Mouse (Mus musculus) neural tube, embryonic 12.5 days (tissue): Measurements from ENCODE around the gene Itga5. TPM values are rescaled to one million over a fixed set of nuclear protein-coding genes. Genes with fewer than 3 reads are reported as not detected.
"Not testable (repeated sequence)": the region's sequence is repeated elsewhere in the genome, so short reads cannot be mapped to it uniquely, and the experiment has no call there.

Experiments used
- ATAC-seq: fragments of 200-750 bp; cut with Nextera tagmentation; 2 replicates; pipeline ENCODE4 v1.8.0; 2017; ENCODE audit warnings: low read depth, mild to moderate bottlenecking, moderate TSS enrichment, moderate library complexity; ENCODE audit not compliant: low FRiP score
- H3K27ac ChIP-seq: fragments of 300-500 bp; sonication (generic); 2 replicates; pipeline ENCODE4 v1.5.1; 2016
- H3K27me3 ChIP-seq: fragments of 300-500 bp; sonication (generic); replicated peaks from 2 replicates; pipeline ENCODE4 v1.6.1; 2016; ENCODE audit warnings: mild to moderate bottlenecking
- H3K36me3 ChIP-seq: fragments of 300-500 bp; sonication (generic); 2 replicates; pipeline ENCODE4 v1.6.1; 2016; ENCODE audit warnings: mild to moderate bottlenecking
- H3K4me1 ChIP-seq: fragments of 300-500 bp; sonication (generic); 2 replicates; pipeline ENCODE4 v1.6.1; 2016
- H3K4me2 ChIP-seq: fragments of 300-500 bp; sonication (generic); replicated peaks from 2 replicates; pipeline ENCODE4 v1.6.1; 2016; ENCODE audit warnings: mild to moderate bottlenecking
- H3K4me3 ChIP-seq: fragments of 300-500 bp; sonication (generic); 2 replicates; pipeline ENCODE4 v1.5.1; 2016
- H3K9ac ChIP-seq: fragments of 300-500 bp; sonication (generic); 2 replicates; pipeline ENCODE4 v1.6.1; 2016; ENCODE audit warnings: mild to moderate bottlenecking
- H3K9me3 ChIP-seq: fragments of 300-500 bp; sonication (generic); 2 replicates; pipeline ENCODE4 v1.6.1; 2016; ENCODE audit warnings: mild to moderate bottlenecking
- WGBS: fragments of 180-500 bp; shearing (Covaris S2); methylation state at CpG from one replicate; pipeline ENCODE4 v1.1.7; 2016; 5-methylcytosine and 5-hydroxymethylcytosine counted together
- polyA plus RNA-seq: library from polyadenylated mRNA; unstranded; fragments of >200 nt; fragmentation: Nextera tagmentation; extraction: Ambion mirVana; gene quantifications from 2 replicates; pipeline ENCODE4 v1.2.1, GENCODE M21; 2016

The Itga5 gene
- 19.1 and 19.9 TPM in 2 replicates for polyA plus RNA-seq

DNA sequence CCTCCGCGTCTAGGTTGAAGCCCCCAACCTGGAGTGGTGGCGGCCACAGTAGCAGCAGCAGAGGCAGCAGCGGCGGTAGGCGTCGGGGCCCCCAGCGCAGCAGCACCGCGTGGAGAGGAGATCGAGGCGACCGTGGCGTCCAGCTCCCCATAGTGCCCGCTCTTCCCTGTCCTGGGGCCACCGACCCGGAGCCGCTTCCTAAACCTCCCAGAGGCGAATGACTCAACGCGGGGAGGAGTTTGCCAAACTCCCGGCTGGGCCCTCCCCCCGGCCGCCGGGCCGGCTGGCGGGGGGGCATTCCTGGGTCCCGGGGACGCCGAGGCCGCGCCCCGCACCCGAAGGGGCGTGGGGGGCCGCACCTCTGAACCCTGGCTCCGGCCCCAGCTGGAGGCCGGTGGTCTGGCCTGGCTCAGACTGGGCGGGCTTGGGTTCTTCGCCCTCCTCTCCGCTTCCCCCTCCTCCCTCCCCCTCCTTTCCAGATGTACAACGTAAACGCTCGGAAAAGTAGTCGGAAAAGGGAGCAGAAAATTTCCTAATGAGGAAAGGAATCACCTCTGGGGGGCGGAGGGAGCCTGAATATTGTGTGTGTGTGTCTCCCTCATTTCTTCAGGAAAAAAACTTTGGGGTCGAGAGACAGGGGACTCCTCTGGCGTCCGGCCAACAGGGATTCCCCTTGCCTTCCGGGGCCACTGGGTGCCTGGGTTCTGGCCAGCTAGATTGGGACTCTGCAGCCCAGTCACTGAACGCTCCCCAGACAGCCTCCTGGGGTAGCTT is at the start of gene Itga5:
Itga5 (minus strand) TSS at position 388 of the 774 bp plus-strand sequence.
- H3K27ac ChIP-seq, result no peak within 1 kb of the TSS
- peaks cover 13% of the 10 kb centered on the region for H3K4me1 ChIP-seq
- H3K27me3 ChIP-seq, result peaks cover 18% of the 10 kb centered on the region
- peak; percentile 71 for ATAC-seq
- no peaks in the 10 kb centered on the region for H3K36me3 ChIP-seq
- peak within 1 kb of the TSS; percentile 96 for H3K4me2 ChIP-seq
- WGBS, result under 1% methylated on average over 49 of the region's 51 CpGs
- peak within 1 kb of the TSS; percentile 60 for H3K4me3 ChIP-seq
- peak within 1 kb of the TSS; percentile 74 for H3K9ac ChIP-seq
- no peaks in the 10 kb centered on the region for H3K9me3 ChIP-seq

DNA sequence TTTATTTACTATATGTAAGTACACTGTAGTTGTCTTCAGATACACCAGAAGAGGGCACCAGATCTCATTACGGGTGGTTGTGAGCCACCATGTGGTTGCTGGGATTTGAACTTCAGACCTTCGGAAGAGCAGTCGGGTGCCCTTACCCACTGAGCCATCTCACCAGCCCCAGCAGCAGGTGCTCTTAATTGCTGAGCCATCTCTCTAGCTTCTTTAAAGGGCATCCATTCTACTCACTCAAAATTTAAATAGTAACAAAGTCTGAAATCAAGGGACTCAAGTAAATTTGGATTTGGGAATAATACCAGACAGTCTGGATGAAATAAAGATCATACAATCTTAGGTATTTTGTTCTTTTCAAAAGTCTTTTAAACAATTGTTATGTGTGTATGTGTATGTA is 39.0 kb upstream of the Itga5 start:
- WGBS, result 87% methylated on average over 3 of the region's 3 CpGs
- ATAC-seq, H3K36me3 ChIP-seq, H3K9me3 ChIP-seq, H3K27me3 ChIP-seq, H3K4me1 ChIP-seq, H3K4me2 ChIP-seq, H3K4me3 ChIP-seq, H3K27ac ChIP-seq, H3K9ac ChIP-seq: not testable (repeated sequence)

DNA sequence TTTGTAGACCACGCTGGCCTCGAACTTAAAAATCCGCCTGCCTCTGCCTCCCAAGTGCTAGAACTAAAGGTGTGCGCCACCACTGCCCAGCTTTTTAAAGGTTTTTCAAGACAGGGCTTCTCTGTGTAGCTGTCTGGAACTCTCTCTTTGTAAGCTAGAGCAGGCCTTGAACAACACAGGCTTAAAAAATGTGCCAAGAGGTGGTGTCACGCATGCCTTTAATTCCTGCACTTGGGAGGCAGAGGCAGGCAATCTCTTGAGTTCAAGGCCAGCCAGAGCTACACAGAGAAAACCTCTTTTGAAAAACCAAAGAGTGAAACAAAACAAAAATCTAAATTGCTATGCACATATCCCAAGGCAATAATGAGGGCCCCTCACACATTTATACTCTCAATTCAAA is 34.8 kb upstream of the Itga5 start:
- H3K27me3 ChIP-seq, result no peaks in the 10 kb centered on the region
- no peak overlapping the region for H3K9ac ChIP-seq
- no peak overlapping the region for H3K4me3 ChIP-seq
- H3K36me3 ChIP-seq, result no peaks in the 10 kb centered on the region
- H3K4me1 ChIP-seq, result no peaks in the 10 kb centered on the region
- no peak overlapping the region for H3K4me2 ChIP-seq
- no peak overlapping the region for H3K27ac ChIP-seq
- H3K9me3 ChIP-seq, result no peaks in the 10 kb centered on the region
- 90% methylated on average over 5 of the region's 5 CpGs for WGBS
- no peak for ATAC-seq

DNA sequence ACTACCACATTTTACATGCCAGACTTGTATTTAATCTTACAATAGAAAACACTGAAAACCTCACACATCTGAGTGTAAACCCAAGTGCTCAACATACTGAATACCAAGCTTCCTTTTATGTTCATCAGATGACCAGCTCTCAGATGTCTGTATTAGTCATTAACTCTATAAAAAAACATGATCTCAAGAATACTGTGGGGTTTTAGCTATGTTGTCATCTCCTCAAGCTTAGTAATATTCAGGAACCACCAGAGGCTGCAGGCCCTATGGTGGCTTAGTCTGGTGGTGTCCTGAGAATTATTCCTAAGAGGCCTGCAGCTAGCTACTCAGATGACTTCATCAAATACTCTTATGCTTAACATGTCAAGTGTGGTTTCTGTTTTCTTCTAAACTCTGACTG is 27.0 kb upstream of the Itga5 start:
- Histone ChIP-seq H3K4me3 (no peak overlapping the region), H3K9ac (no peak overlapping the region), H3K9me3 (no peaks in the 10 kb centered on the region), H3K4me2 (no peak overlapping the region), H3K4me1 (no peaks in the 10 kb centered on the region), H3K36me3 (no peaks in the 10 kb centered on the region), H3K27ac (no peak overlapping the region), H3K27me3 (no peaks in the 10 kb centered on the region)
- ATAC-seq, result no peak

DNA sequence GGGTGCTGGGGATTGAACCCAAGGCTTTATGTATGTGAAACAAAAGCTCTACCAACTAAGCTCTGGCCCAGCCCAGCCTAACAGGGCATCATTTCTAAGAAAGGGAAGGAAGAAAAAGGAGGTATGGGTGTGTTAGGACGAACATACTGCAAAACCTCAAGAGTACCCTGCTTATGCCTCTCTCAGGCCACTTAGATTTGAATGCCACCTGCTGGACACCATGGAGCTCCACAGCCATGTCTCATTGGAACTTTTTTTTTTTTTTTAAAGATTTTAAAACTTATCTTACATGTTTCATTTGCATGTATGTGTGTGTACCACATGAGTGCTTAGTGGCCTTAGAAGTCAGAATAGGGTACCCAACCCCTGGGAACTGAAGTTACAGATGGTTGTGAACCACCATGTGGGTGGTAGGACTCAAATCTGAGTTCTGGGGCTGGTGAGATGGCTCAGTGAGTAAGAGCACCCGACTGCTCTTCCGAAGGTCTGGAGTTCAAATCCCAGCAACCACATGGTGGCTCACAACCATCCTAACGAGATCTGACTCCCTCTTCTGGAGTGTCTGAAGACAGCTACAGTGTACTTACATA is 22.1 kb upstream of the Itga5 start:
- 60% methylated on average over 4 of the region's 4 CpGs for WGBS
- no peaks in the 10 kb centered on the region for H3K4me1 ChIP-seq

DNA sequence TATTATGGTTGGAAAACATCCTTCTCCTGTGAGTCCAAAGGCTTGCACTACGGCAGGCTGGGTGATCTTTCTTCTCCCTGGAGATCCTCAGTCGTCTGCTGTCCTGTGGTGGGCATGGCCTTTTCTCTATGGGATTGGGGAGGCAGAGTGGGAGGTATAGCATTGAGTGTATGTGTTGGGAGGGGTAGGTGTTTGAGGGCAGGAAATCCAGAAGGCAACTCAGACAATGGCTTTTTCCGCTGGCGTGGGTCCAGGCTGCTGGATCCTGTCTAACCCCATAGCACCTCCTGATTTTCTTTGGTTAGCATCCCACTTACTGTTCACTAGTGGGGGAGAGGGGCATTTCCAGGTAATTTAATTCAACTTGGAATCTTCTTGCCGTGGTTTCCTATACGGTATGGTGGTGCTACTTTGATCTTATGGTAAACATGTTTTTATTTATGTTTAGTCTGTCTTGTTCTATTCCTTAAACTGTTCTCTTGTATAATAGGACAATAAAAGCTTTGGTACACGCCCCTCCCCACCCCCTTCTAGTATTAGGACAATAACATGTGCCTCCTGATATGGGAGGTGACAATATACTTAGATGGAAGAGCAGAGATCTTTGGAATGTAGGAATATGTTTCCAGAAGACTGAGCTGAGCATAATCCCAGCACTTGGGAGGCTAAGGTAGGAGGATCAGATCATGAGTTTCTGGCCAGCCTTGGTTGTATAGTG is 17.4 kb upstream of the Itga5 start:
- no peak overlapping the region for H3K4me2 ChIP-seq
- 0 out of 2 replicates have a peak, but pooled peaks cover 8% of the 10 kb centered on the region for H3K4me1 ChIP-seq
- ATAC-seq, result no peak
- no peaks in the 10 kb centered on the region for H3K9me3 ChIP-seq
- WGBS, result 68% methylated on average over 7 of the region's 7 CpGs
- H3K27me3 ChIP-seq, result no peaks in the 10 kb centered on the region
- no peak overlapping the region for H3K27ac ChIP-seq
- H3K36me3 ChIP-seq, result no peaks in the 10 kb centered on the region
- H3K9ac ChIP-seq, result no peak overlapping the region
- H3K4me3 ChIP-seq, result no peak overlapping the region

More for the DNA sequence above, 22.1 kb upstream of the Itga5 start:
- no peak for ATAC-seq
- H3K9me3 ChIP-seq, result no peaks in the 10 kb centered on the region
- no peak overlapping the region for H3K27ac ChIP-seq
- no peak overlapping the region for H3K4me3 ChIP-seq
- no peak overlapping the region for H3K9ac ChIP-seq
- no peak overlapping the region for H3K4me2 ChIP-seq
- H3K27me3 ChIP-seq, result no peaks in the 10 kb centered on the region
- H3K36me3 ChIP-seq, result no peaks in the 10 kb centered on the region

DNA sequence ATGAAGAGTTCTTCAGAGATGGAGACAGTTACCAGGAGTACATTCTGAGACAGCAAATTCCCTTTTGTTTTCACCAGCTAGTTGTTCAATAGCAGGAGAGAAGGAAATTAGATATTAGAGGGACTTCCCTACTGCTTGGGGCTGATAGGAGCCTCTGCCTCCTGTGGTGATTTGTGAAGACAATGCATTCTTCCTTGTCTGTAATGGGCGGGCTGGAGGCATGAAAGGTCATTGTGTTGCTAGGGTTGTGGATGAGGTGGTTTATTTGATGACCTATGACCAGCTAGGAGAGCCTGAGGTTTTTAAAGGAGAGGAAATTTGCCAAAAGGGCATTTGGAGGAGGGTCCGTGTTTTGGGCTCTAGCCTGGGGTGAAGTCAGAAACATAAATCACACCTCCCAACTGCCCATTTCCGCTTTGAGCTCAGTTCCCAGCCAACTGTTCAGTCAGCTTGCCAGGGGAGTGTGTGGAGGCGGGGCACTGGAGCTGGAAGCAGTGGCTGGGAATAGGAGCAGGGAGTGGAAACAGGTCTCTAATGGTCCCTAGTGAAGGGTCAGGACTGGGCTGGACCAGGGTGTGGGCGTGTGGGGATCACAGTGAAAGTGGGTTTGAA is 16.3 kb upstream of the Itga5 start:
- ATAC-seq, result no peak
- no peaks in the 10 kb centered on the region for H3K27me3 ChIP-seq
- H3K4me3 ChIP-seq, result no peak overlapping the region
- no peaks in the 10 kb centered on the region for H3K36me3 ChIP-seq
- WGBS, result 17% methylated on average over 5 of the region's 5 CpGs
- H3K27ac ChIP-seq, result no peak overlapping the region
- no peaks in the 10 kb centered on the region for H3K9me3 ChIP-seq
- no peak overlapping the region for H3K4me2 ChIP-seq
- peaks cover 18% of the 10 kb centered on the region; the same call in 1 of the 2 replicates for H3K4me1 ChIP-seq
- H3K9ac ChIP-seq, result no peak overlapping the region

DNA sequence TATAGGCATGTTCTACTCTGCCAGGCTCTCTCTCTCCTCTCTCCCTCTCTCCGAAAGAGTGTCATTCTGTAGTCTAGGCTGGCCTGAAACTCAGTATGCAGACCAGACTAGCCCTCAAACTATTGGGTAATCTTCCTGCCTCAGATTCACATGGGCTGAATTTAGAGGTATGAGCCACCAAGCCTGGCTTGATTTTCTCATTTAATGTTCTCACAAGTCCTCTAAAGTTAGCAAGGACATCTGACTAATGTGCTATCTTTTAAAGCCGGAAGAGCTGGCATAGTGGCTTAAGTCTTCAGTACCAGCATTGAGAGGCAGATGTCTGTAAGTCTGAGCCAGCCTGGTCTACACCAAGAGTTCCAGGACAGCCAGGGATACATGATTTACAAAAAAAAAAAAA is 15.5 kb upstream of the Itga5 start:
- Histone ChIP-seq H3K9ac (no peak overlapping the region), H3K4me1 (peaks cover 18% of the 10 kb centered on the region; the same call in 1 of the 2 replicates), H3K9me3 (no peaks in the 10 kb centered on the region), H3K36me3 (no peaks in the 10 kb centered on the region), H3K27ac (no peak overlapping the region), H3K27me3 (no peaks in the 10 kb centered on the region), H3K4me3 (no peak overlapping the region), H3K4me2 (no peak overlapping the region)
- ATAC-seq, result no peak
- 89% methylated on average over 2 of the region's 2 CpGs for WGBS

DNA sequence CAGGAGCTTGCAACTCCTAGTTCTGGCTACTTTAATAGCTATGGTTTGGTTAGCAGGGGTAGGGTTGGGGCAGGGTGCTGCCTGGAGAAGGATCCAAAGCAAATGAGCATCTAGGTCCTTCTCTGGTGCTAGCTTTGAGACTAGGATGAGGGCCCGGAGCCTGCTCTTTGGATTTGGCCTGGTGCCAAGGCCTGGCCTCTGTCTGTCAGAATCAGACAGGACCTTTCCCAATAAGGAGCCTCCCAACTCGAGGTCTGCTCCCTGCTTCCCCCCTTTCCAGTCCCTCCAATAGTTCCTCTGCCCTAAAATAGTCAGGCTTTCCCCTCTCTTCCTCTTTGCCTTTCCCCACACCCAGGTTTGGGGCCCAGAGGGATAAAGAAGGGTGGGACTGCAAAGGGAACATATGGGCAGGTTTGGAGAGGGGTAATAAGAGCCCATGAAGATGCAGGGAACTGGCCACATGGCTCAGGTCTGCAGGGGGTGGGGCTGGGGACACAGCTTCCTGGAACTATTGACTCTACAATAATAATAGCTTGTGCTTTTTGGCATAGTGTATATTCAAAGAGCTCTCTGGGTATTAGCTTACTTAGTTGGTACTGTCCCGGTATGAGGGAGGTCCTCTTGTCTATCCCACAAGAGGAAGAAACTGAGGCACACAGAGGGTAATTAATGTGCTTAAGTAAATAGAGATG is 12.2 kb upstream of the Itga5 start:
- H3K4me1 ChIP-seq, result peaks cover 18% of the 10 kb centered on the region; the same call in 1 of the 2 replicates
- no peak overlapping the region for H3K4me2 ChIP-seq
- no peaks in the 10 kb centered on the region for H3K27me3 ChIP-seq
- H3K9me3 ChIP-seq, result no peaks in the 10 kb centered on the region
- H3K36me3 ChIP-seq, result no peaks in the 10 kb centered on the region
- H3K27ac ChIP-seq, result no peak overlapping the region
- 64% methylated on average over 3 of the region's 3 CpGs for WGBS
- no peak for ATAC-seq
- H3K9ac ChIP-seq, result no peak overlapping the region
- H3K4me3 ChIP-seq, result no peak overlapping the region

DNA sequence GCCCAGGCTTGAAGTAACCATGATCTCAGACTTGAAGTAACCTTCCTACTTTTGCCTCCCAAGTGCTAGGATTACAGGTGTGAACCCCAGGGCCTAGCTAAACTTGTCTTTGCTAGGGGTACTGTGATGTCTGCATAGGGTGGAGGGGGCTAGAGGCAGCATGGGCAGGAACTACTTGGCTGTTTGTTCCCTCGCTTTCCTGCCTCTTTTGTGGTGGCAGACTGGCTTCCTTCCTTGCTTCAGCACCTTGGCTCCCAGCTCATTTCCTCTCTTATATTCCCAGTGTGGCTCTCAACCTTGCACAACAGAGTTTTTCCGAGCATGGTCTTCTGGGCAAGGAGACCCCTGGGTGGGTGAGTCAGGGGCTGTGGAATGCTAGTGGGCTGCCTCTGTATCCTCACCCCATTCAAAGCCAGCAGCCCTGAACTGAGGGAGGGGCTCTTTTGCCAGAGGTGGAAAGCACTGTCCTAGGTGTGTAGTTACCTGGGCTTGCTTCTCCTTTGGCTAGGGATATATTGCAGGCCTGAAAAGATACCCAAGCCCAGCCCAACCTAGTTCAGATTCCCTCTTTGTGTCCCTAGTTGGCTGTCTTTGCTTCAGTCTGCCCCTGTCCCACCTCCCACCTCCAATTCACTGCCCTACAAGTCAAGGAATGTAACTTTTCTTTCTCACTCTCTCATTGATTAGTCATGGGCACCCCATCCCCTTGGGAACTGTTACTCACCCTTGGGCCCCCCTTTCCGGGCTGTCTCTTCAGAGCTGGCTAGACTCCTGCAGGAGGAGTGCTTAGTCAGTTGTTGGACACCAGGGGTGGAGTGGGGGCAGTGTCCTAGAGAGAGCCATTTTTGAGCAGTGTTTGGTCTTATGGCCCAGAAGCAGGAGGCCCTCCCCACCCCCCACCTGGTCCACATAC is 11.4 kb upstream of the Itga5 start:
- no peaks in the 10 kb centered on the region for H3K9me3 ChIP-seq
- no peak for ATAC-seq
- peaks cover 16% of the 10 kb centered on the region; the same call in 1 of the 2 replicates for H3K4me1 ChIP-seq
- 55% methylated on average over 3 of the region's 3 CpGs for WGBS
- H3K4me2 ChIP-seq, result no peak overlapping the region
- H3K27me3 ChIP-seq, result no peaks in the 10 kb centered on the region
- H3K27ac ChIP-seq, result no peak overlapping the region
- H3K36me3 ChIP-seq, result no peaks in the 10 kb centered on the region
- no peak overlapping the region for H3K4me3 ChIP-seq
- no peak overlapping the region for H3K9ac ChIP-seq

DNA sequence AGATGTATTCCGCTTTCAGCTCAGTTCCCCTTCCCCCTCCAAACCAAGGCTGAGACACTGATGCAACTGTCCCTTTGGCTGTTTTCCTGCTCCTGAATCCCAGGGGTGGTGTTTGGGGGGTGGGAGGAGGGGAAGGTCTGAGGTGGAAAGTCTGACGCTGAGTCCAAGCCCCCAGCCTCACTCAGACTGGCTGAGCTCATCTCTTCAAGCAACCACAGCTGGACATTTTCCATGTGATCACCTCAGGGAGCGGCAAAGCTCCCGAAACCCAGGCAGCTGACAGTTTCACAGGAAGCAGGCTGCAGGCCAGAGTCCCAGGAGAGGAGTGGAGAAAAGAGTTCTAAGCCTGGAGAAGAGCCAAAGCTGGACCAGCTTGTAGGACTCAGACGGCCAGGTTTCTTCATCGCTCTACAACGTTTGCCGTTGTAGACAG is 10.3 kb upstream of the Itga5 start:
- Histone ChIP-seq H3K36me3 (no peaks in the 10 kb centered on the region), H3K4me1 (peaks cover 12% of the 10 kb centered on the region; the same call in 1 of the 2 replicates), H3K4me2 (no peak overlapping the region), H3K9me3 (no peaks in the 10 kb centered on the region), H3K4me3 (no peak overlapping the region), H3K27ac (no peak overlapping the region), H3K27me3 (no peaks in the 10 kb centered on the region), H3K9ac (no peak overlapping the region)
- 72% methylated on average over 8 of the region's 8 CpGs for WGBS
- no peak for ATAC-seq
